Mouse (Mus musculus): ENCODE results near the gene Efs. TPM values are rescaled to one million over a fixed set of nuclear protein-coding genes. Genes with fewer than 3 reads are reported as not detected.
"Not testable (repeated sequence)": the region's sequence is repeated elsewhere in the genome, so short reads cannot be mapped to it uniquely, and the experiment has no call there.

The Efs gene
- polyA plus RNA-seq (2021): not detected

- TF ChIP-seq CTCF (IDR thresholded peaks at IDR 0.05): no peak
- H3K27me3 ChIP-seq: peaks cover 18% of the 10 kb centered on the region
- DNase-seq (ENCODE audit: low read depth, low spot score) (no peak), ATAC-seq (no peak)
- in situ Hi-C loops (cut with MboI; ENCODE audit: low pct_unique_long_range_greater_than_20kb): no loop called here
- ChIA-PET CTCF (no interaction called here), POLR2A (interaction anchor here (1.1 to 1.7 kb wide), 2 partner anchors 13 to 15 kb away, joined by 3 to 4 read pairs; partner anchors contain the start of gene Slc22a17)
These were observed at the start of gene Efs for GRCm38 (mm10) chr14:54925349-54926342. Efs (minus strand) TSS chr14:54926126.

GRCm38 (mm10) chr14:54974068-54974791 lies 48.3 kb upstream of the Efs start:
- POLR2A ChIA-PET: no interaction called here
- no peak for TF ChIP-seq CTCF (IDR thresholded peaks at IDR 0.05)
- no peak for DNase-seq (ENCODE audit: low read depth, low spot score)
- ATAC-seq: no peak
- in situ Hi-C loops (cut with MboI; ENCODE audit: low pct_unique_long_range_greater_than_20kb): no loop called here
- H3K27me3 ChIP-seq: peaks cover 11% of the 10 kb centered on the region
- CTCF ChIA-PET: interaction anchor here (1.2 kb wide), 1 partner anchor 26 kb away, joined by 3 read pairs; no protein-coding TSS in a partner anchor

DNA sequence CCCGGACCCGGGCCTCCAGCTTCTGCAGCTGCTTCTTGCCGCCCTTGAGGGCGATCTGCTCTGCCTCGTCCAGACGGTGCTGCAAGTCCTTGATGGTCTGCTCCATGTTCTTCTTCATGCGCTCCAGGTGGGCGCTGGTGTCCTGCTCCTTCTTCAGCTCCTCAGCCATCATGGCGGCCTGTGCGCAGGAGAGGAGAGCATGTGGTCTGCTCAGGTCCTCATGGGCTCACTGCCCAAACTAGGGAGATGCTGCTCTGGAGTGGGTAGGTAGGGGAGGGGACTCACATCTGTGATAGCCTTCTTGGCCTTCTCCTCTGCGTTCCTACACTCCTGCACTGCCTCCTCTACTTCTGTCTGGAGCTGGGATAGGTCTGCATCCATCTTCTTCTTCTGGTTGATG lies 46.9 kb upstream of the Efs start:
- in situ Hi-C loops (cut with MboI; ENCODE audit: low pct_unique_long_range_greater_than_20kb); DNase-seq (ENCODE audit: low read depth, low spot score); ATAC-seq; POLR2A ChIA-PET; H3K27me3 ChIP-seq: not testable (repeated sequence)
- CTCF ChIA-PET: interaction anchor here (1.9 kb wide), 1 partner anchor 24 kb away, joined by 6 read pairs; no protein-coding TSS in a partner anchor

- peaks cover 18% of the 10 kb centered on the region for H3K27me3 ChIP-seq
- POLR2A ChIA-PET: no interaction called here
- DNase-seq (ENCODE audit: low read depth, low spot score) (no peak), ATAC-seq (no peak)
- CTCF ChIA-PET: no interaction called here
- no peak for TF ChIP-seq CTCF (IDR thresholded peaks at IDR 0.05)
- in situ Hi-C loops (cut with MboI; ENCODE audit: low pct_unique_long_range_greater_than_20kb): no loop called here
These were observed 42.4 kb upstream of the Efs start for GRCm38 (mm10) chr14:54968344-54968743.

DNA sequence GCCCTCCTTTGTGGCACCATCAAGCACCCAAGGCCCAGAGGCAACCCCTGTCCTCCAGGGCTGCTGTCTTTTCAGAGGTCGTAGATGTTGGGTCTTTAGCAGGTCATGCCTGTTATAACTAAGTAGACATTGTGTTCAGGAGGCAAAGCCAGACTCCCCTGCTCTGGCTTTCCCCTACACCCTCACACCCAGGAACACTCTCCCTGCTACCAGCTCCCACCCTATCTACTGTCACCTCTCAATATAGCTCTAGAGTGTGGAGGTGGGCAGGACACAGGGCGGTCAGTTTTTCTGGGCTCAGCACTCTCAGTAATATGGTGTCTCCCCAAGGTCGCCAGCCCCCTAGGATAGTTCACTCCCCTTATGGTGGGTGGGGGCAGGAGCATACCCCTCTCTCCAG lies 41.9 kb upstream of the Efs start:
- in situ Hi-C loops (cut with MboI; ENCODE audit: low pct_unique_long_range_greater_than_20kb): no loop called here
- no peak for DNase-seq (ENCODE audit: low read depth, low spot score)
- POLR2A ChIA-PET: no interaction called here

DNA sequence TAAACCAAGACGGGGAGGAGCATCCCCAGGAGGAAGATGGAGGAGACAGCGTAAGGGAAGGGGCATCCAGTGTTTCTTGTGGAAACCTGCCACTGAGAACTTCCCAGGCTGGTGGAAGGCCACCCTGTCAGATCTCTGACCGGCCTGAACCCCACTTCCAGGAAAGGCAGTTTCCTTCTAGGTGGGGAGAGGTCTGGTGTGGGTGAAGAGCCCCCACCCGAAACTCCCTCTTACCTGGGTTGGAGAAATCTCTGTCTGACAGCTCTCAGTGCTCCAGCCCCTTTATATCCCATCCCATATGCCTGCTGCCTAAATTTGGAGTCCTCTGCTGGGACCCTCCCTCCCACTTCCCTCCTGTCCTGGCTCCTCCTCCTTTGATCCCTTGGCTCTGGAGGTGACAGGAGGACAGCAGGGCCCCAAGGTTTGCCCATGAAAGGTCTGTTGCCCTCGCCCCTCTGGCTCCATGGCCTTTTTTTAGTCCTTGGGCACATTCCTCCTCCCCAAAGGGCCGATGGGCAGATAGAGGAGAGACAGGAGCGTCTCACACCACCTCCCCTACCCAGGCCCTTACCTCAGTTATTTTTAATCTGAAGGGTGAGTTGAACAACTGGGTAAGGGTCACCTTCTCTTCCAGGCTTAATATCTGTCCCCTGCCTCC lies 40.5 kb upstream of the Efs start, which contains the start of gene Myh6:
TSS of gene Myh6 (minus strand) at position 608 of the 658 bp plus-strand sequence.
- TF ChIP-seq CTCF (IDR thresholded peaks at IDR 0.05): no peak
- ATAC-seq (no peak), DNase-seq (ENCODE audit: low read depth, low spot score) (no peak)
- ChIA-PET POLR2A (no interaction called here), CTCF (no interaction called here)
- peaks cover 18% of the 10 kb centered on the region for H3K27me3 ChIP-seq
- in situ Hi-C loops (cut with MboI; ENCODE audit: low pct_unique_long_range_greater_than_20kb): no loop called here

More for the DNA sequence above, 41.9 kb upstream of the Efs start:
- CTCF ChIA-PET: no interaction called here
- no peak for TF ChIP-seq CTCF (IDR thresholded peaks at IDR 0.05)
- peaks cover 18% of the 10 kb centered on the region for H3K27me3 ChIP-seq
- ATAC-seq: no peak

DNA sequence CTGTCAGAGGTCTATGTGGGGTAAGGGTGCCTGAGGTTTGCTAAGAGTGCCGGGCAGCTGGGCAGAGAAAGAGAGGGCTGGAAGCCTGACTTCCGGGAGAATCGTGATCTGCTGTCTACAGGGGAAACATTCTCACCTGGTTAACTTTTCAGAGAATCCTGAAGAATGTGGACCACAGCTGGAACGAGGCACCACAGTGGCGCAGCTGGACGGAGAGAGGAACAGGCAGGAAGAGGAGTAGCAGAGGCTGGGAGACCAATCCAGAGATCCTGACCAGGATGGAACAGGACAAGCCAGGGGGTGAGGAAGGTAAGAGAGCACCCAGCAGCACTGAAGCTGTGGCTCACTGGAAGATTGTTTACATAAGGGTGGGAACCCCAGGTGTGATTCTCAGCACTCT lies 39.7 kb upstream of the Efs start:
- in situ Hi-C loops (cut with MboI; ENCODE audit: low pct_unique_long_range_greater_than_20kb): no loop called here
- peaks cover 18% of the 10 kb centered on the region for H3K27me3 ChIP-seq
- DNase-seq (ENCODE audit: low read depth, low spot score) (no peak), ATAC-seq (no peak)
- POLR2A ChIA-PET: no interaction called here
- TF ChIP-seq CTCF (IDR thresholded peaks at IDR 0.05): no peak
- CTCF ChIA-PET: no interaction called here

DNA sequence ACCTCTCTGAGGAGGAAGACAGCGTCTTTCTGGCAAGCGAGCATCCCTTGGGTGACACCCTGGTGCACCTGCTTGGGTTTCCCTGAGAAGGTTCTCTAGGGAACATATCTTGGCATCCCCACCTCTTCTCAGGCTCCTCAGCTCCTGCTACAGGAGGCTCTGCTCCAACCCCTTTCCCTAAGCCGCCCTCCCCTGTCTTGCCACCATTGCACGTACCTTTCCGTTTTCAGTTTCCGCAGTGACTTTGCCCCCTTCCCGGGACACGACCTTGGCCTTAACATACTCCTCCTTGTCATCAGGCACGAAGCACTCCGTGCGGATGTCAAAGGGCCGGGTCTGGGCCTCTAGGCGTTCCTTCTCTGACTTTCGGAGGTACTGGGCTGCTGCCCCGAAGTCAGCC lies 39.1 kb upstream of the Efs start:
- ChIA-PET CTCF (no interaction called here), POLR2A (no interaction called here)
- H3K27me3 ChIP-seq: peaks cover 18% of the 10 kb centered on the region
- no peak for ATAC-seq
- no peak for DNase-seq (ENCODE audit: low read depth, low spot score)
- TF ChIP-seq CTCF (IDR thresholded peaks at IDR 0.05): no peak
- in situ Hi-C loops (cut with MboI; ENCODE audit: low pct_unique_long_range_greater_than_20kb): no loop called here

DNA sequence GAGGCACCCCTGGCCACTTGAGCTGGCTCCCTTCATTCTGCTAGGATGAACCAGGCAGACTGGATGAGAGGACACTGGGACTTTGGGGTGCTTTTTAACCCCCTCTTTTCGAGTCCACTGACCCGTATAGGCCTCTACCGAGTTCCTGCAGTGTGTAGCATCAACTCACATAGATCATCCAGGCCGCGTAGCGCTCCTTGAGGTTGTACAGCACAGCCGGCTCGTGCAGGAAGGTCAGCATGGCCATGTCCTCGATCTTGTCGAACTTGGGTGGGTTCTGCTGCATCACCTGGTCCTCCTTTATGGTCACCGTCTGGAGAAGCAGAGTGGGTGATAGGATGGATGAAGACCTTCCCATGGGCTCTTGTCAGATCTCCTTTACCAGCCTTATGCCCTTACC lies 37.8 kb upstream of the Efs start:
- DNase-seq (ENCODE audit: low read depth, low spot score) (no peak), ATAC-seq (no peak)
- H3K27me3 ChIP-seq: peaks cover 18% of the 10 kb centered on the region
- CTCF ChIA-PET: no interaction called here
- in situ Hi-C loops (cut with MboI; ENCODE audit: low pct_unique_long_range_greater_than_20kb): no loop called here
- POLR2A ChIA-PET: no interaction called here
- TF ChIP-seq CTCF (IDR thresholded peaks at IDR 0.05): no peak

- ATAC-seq (no peak), DNase-seq (ENCODE audit: low read depth, low spot score) (no peak)
- ChIA-PET POLR2A (no interaction called here), CTCF (no interaction called here)
- H3K27me3 ChIP-seq: peaks cover 18% of the 10 kb centered on the region
- no peak for TF ChIP-seq CTCF (IDR thresholded peaks at IDR 0.05)
- in situ Hi-C loops (cut with MboI; ENCODE audit: low pct_unique_long_range_greater_than_20kb): no loop called here
These were observed 36.8 kb upstream of the Efs start for GRCm38 (mm10) chr14:54962714-54963113.
